Mouse (Mus musculus) gastrocnemius, adult 8-10 months (tissue): ENCODE measurements at regions not wholly inside any gene's neighbourhood (a gene's known extent, or its start where the extent isn't known, plus 50 kb on each side); places are given as distances from the start of the nearest gene placed in this dataset.

Experiments used
- DNase-seq, 2 experiments: peaks; one replicate each; pipeline ENCODE4 v3.0.0; 2022; ENCODE audit warnings: low spot score in 2 of 2

GRCm38 (mm10) chr1:186379938-186380847, 263.1 kb upstream of the Lyplal1 start:
- DNase-seq: no peak

- DNase-seq: no peak
Observed at GRCm38 (mm10) chr1:186376906-186377623, 260.0 kb upstream of the Lyplal1 start.

- DNase-seq: no peak
Observed at GRCm38 (mm10) chr1:186374009-186374649, 257.0 kb upstream of the Lyplal1 start.

GRCm38 (mm10) chr1:186373386-186373785, 256.3 kb upstream of the Lyplal1 start:
- DNase-seq: no peak

- DNase-seq: no peak
Observed at GRCm38 (mm10) chr1:186372770-186373353, 255.8 kb upstream of the Lyplal1 start.

- no peak for DNase-seq
Observed at GRCm38 (mm10) chr1:186363356-186363755, 246.2 kb upstream of the Lyplal1 start.

GRCm38 (mm10) chr1:186358011-186358670, 241.0 kb upstream of the Lyplal1 start:
- DNase-seq: peak; percentile 38

- no peak for DNase-seq
Observed at GRCm38 (mm10) chr1:186354742-186355141, 237.6 kb upstream of the Lyplal1 start.

GRCm38 (mm10) chr1:186354072-186354471, 237.0 kb upstream of the Lyplal1 start:
- no peak for DNase-seq

- no peak for DNase-seq
Observed at GRCm38 (mm10) chr1:186350381-186350780, 233.3 kb upstream of the Lyplal1 start.

- no peak for DNase-seq
Observed at GRCm38 (mm10) chr1:186349966-186350365, 232.9 kb upstream of the Lyplal1 start.

GRCm38 (mm10) chr1:186347413-186348147, 230.5 kb upstream of the Lyplal1 start:
- no peak for DNase-seq

- no peak for DNase-seq
Observed at GRCm38 (mm10) chr1:186345449-186345848, 228.3 kb upstream of the Lyplal1 start.

- no peak for DNase-seq
Observed at GRCm38 (mm10) chr1:186342931-186343506, 225.9 kb upstream of the Lyplal1 start.

GRCm38 (mm10) chr1:186342391-186342790, 225.3 kb upstream of the Lyplal1 start:
- DNase-seq: no peak

- no peak for DNase-seq
Observed at GRCm38 (mm10) chr1:186341878-186342277, 224.8 kb upstream of the Lyplal1 start.

GRCm38 (mm10) chr1:186340701-186341100, 223.6 kb upstream of the Lyplal1 start:
- no peak for DNase-seq

- DNase-seq: no peak
Observed at GRCm38 (mm10) chr1:186317285-186317684, 200.2 kb upstream of the Lyplal1 start.

GRCm38 (mm10) chr1:186314180-186314579, 197.1 kb upstream of the Lyplal1 start:
- DNase-seq: no peak

GRCm38 (mm10) chr1:186312698-186313097, 195.6 kb upstream of the Lyplal1 start:
- no peak for DNase-seq
